In genomic region chr9:48985708-48986088, GRCm38 (mm10) we compare ENCODE assay signal across 8 mouse cellular contexts. TPM values are rescaled to one million over a fixed set of nuclear protein-coding genes. Genes with fewer than 3 reads are reported as not detected.
A peak's percentile ranks its signal among the peaks of the same experiment; 100 is the strongest.
DNase-seq lines count a peak whose midpoint lies in the region; ATAC-seq and TF ChIP-seq lines count a peak whose summit lies in the region.

No protein-coding gene starts in this region.

- no peaks in the 10 kb centered on the region; the same call in 1 of the 2 replicates for H3K36me3 ChIP-seq in heart, adult 2 months (ENCODE audit: control insufficient read depth, insufficient read depth, low read length)
- H3K36me3 ChIP-seq in ES-Bruce4 (ENCODE audit: control insufficient read depth, insufficient read depth, low read length, poor library complexity, severe bottlenecking), result no peaks in the 10 kb centered on the region
- no peaks in the 10 kb centered on the region for H3K36me3 ChIP-seq in forebrain, embryonic 15.5 days
- H3K36me3 ChIP-seq in liver, postnatal 0 days (replicated peaks; ENCODE audit: insufficient read depth, low read length), result no peaks in the 10 kb centered on the region

- H3K4me3 ChIP-seq in heart, adult 2 months, result peak overlapping the region; percentile 96
- peak overlapping the region; percentile 88 for H3K4me3 ChIP-seq in ES-Bruce4 (ENCODE audit: low read depth, low read length)
- peak overlapping the region; percentile 92 for H3K4me3 ChIP-seq in forebrain, embryonic 15.5 days
- peak overlapping the region; percentile 74 for H3K4me3 ChIP-seq in liver, postnatal 0 days (ENCODE audit: low read depth, low read length)

- no peaks in the 10 kb centered on the region; the same call in 1 of the 2 replicates for H3K9me3 ChIP-seq in ES-Bruce4 (replicated peaks; ENCODE audit: control insufficient read depth, insufficient read depth, low read length, poor library complexity, severe bottlenecking)
- no peaks in the 10 kb centered on the region for H3K9me3 ChIP-seq in forebrain, embryonic 15.5 days
- H3K9me3 ChIP-seq in liver, postnatal 0 days (ENCODE audit: low read length), result no peaks in the 10 kb centered on the region

- H3K4me1 ChIP-seq in heart, adult 2 months (ENCODE audit: control insufficient read depth, insufficient read depth, low read length), result peaks cover 6% of the 10 kb centered on the region
- H3K4me1 ChIP-seq in ES-Bruce4 (ENCODE audit: control insufficient read depth, insufficient read depth, low read length), result no peaks in the 10 kb centered on the region
- peaks cover 30% of the 10 kb centered on the region for H3K4me1 ChIP-seq in forebrain, embryonic 15.5 days
- H3K4me1 ChIP-seq in liver, postnatal 0 days (ENCODE audit: insufficient read depth), result peaks cover 26% of the 10 kb centered on the region

- peak overlapping the region; percentile 90 for H3K27ac ChIP-seq in heart, adult 2 months
- peak overlapping the region; percentile 2; the same call in 1 of the 2 replicates for H3K27ac ChIP-seq in ES-Bruce4 (ENCODE audit: insufficient read depth, low read length)
- peak overlapping the region; percentile 78 for H3K27ac ChIP-seq in forebrain, embryonic 15.5 days (replicated peaks)
- peak overlapping the region; percentile 69 for H3K27ac ChIP-seq in liver, postnatal 0 days (ENCODE audit: low read depth)

- H3K27me3 ChIP-seq in heart, adult 2 months (ENCODE audit: control insufficient read depth, insufficient read depth, low read length), result no peaks in the 10 kb centered on the region
- H3K27me3 ChIP-seq in ES-Bruce4 (ENCODE audit: control insufficient read depth, insufficient read depth, low read length, poor library complexity, severe bottlenecking), result no peaks in the 10 kb centered on the region
- no peaks in the 10 kb centered on the region for H3K27me3 ChIP-seq in forebrain, embryonic 15.5 days
- no peaks in the 10 kb centered on the region for H3K27me3 ChIP-seq in liver, postnatal 0 days (ENCODE audit: insufficient read depth, low read length)

- TF ChIP-seq CTCF in heart, adult 2 months (IDR thresholded peaks at IDR 0.05), result no peak
- no peak for TF ChIP-seq CTCF in ES-Bruce4 (IDR thresholded peaks at IDR 0.05; ENCODE audit: low read depth, low read length)
- TF ChIP-seq CTCF in liver, postnatal 0 days (IDR thresholded peaks at IDR 0.05; ENCODE audit: low read depth), result no peak

- peak overlapping the region; percentile 84 for H3K9ac ChIP-seq in heart, adult 2 months (ENCODE audit: low read depth, low read length)
- peak overlapping the region; percentile 87 for H3K9ac ChIP-seq in ES-Bruce4 (ENCODE audit: low read depth, poor library complexity, severe bottlenecking)
- H3K9ac ChIP-seq in forebrain, embryonic 15.5 days (replicated peaks), result peak overlapping the region; percentile 78
- H3K9ac ChIP-seq in liver, postnatal 0 days (replicated peaks), result peak overlapping the region; percentile 67

- peak overlapping the region; percentile 88 for H3K4me2 ChIP-seq in forebrain, embryonic 15.5 days (replicated peaks)
- peak overlapping the region; percentile 91 for H3K4me2 ChIP-seq in liver, postnatal 0 days (ENCODE audit: low read depth, low read length)

- TF ChIP-seq POLR2A in heart, adult 2 months (IDR thresholded peaks at IDR 0.05; ENCODE audit: insufficient read depth, low read depth, low read length), result no peak
- no peak for TF ChIP-seq POLR2A in ES-Bruce4 (IDR thresholded peaks at IDR 0.05; ENCODE audit: insufficient read depth, low read length)

- TF ChIP-seq EP300 in heart, adult 2 months (IDR thresholded peaks at IDR 0.05; ENCODE audit: insufficient read depth, low read depth, low read length), result no peak
- TF ChIP-seq EP300 in ES-Bruce4 (IDR thresholded peaks at IDR 0.05; ENCODE audit: insufficient read depth, low read depth, low read length), result no peak
- TF ChIP-seq EP300 in liver, postnatal 0 days (IDR thresholded peaks at IDR 0.05; ENCODE audit: low read depth), result no peak

- WGBS in heart, adult 2 months, result 1% methylated on average over 20 of the region's 20 CpGs
- WGBS in forebrain, embryonic 15.5 days, result under 1% methylated on average over 20 of the region's 20 CpGs
- 0% methylated on average over 20 of the region's 20 CpGs for WGBS in liver, postnatal 0 days (ENCODE audit: insufficient replicate concordance)

- DNase-seq in heart, adult 2 months, result no peak
- no peak for DNase-seq in heart, adult 18-20 months
- no peak for DNase-seq in liver, postnatal 0 days
- DNase-seq in cerebellum, adult 18-20 months, result no peak
- DNase-seq in left cerebral cortex, postnatal 25 days (ENCODE audit: low spot score in 2 of 2), result no peak

- H3K79me2 ChIP-seq in heart, adult 2 months (replicated peaks; ENCODE audit: control insufficient read depth, insufficient read depth, low read length), result no peaks in the 10 kb centered on the region

- intact Hi-C loops in heart, adult 2 months (cut with DNase I), result loop anchor here (5.0 to 10.0 kb wide), 3 partner anchors 67 to 503 kb away; partner anchors contain the start of gene Rexo2
- intact Hi-C loops in left cerebral cortex, postnatal 25 days (cut with DNase I), result loop anchor here (5.0 kb wide), 1 partner anchor 248 kb away; no protein-coding TSS in a partner anchor

- ATAC-seq in forebrain, embryonic 15.5 days (replicated peaks), result no peak
- ATAC-seq in liver, postnatal 0 days, result no peak
- ATAC-seq in frontal cortex, adult (ENCODE audit: low TSS enrichment), result no peak

RNA-seq across cellular contexts. Expression of gene Usp28, which starts 0.5 kb away (rescaled TPM):
- 100 to 1,000 TPM; 113 to 130 TPM for total RNA-seq in heart, adult 2 months (2021)
- 72.8 and 144 TPM in 2 replicates for polyA plus RNA-seq in heart, adult 2 months (2012; rRNA removed)
- 100 to 1,000 TPM; 115 to 135 TPM for total RNA-seq in heart, adult 18-20 months (2021)
- 134 and 157 TPM in 2 replicates for polyA plus RNA-seq in ES-Bruce4 (2011; ENCODE audit: insufficient read depth, insufficient read length, low read depth, missing spikeins)
- 33.5 and 33.8 TPM in 2 replicates for polyA plus RNA-seq in forebrain, embryonic 15.5 days (2015; fragmentation: Nextera tagmentation; extraction: Ambion mirVana)
- polyA plus RNA-seq in liver, postnatal 0 days (2015; fragmentation: Nextera tagmentation; extraction: Ambion mirVana), result 2.5 and 3.9 TPM in 2 replicates
- 10 to 100 TPM; 41.3 to 54.3 TPM for total RNA-seq in left cerebral cortex, postnatal 25 days (2021)

RNA-seq across cellular contexts. Expression of gene Htr3b, which starts 20.9 kb away (rescaled TPM):
- not detected for total RNA-seq in heart, adult 2 months (2021)
- 0.06 TPM in 2 replicates for polyA plus RNA-seq in heart, adult 2 months (2012; rRNA removed)
- total RNA-seq in heart, adult 18-20 months (2021), result not detected
- polyA plus RNA-seq in ES-Bruce4 (2011; ENCODE audit: insufficient read depth, insufficient read length, low read depth, missing spikeins), result not detected in 2 replicates
- not detected in 2 replicates for polyA plus RNA-seq in forebrain, embryonic 15.5 days (2015; fragmentation: Nextera tagmentation; extraction: Ambion mirVana)
- not detected in 2 replicates for polyA plus RNA-seq in liver, postnatal 0 days (2015; fragmentation: Nextera tagmentation; extraction: Ambion mirVana)
- not detected for total RNA-seq in left cerebral cortex, postnatal 25 days (2021)

Comparison
In these comparisons a context has a peak if more than half of its experiments do, and no peak if none do; other contexts are left out.
1. H3K27ac ChIP-seq: peak in every context shown above with its lines; median percentile 90 in heart, adult 2 months; 78 in forebrain, embryonic 15.5 days; 69 in liver, postnatal 0 days; 2 in ES-Bruce4.